ENCODE assay signal across 15 mouse cellular contexts in genomic region chr10:120825594-120825993, GRCm38 (mm10).
DNase-seq lines count a peak whose midpoint lies in the region; ATAC-seq and TF ChIP-seq lines count a peak whose summit lies in the region.
"Had no signal": no experiment of that assay in that cellular context is flagged by ENCODE, and none has a peak within 500 bp of the region (broad histone marks: within the 10 kb centered on the region; RNA-seq: fewer than 3 reads in every experiment).

No protein-coding gene starts in this region.

- H3K4me2 ChIP-seq in hindbrain, postnatal 0 days (ENCODE audit: low read depth, low read length) = no peak overlapping the region
- no peak overlapping the region for H3K4me2 ChIP-seq in hindbrain, embryonic 14.5 days (replicated peaks)
- peak overlapping the region; percentile 7; the same call in 1 of the 2 replicates for H3K4me2 ChIP-seq in neural tube, embryonic 15.5 days
- H3K4me2 ChIP-seq: embryonic facial prominence, embryonic 13.5 days had no signal

- H3K4me3 ChIP-seq in hindbrain, postnatal 0 days (ENCODE audit: low read length) = no peak overlapping the region
- no peak overlapping the region for H3K4me3 ChIP-seq in hindbrain, embryonic 14.5 days (replicated peaks; ENCODE audit: low read length)
- H3K4me3 ChIP-seq in forebrain, embryonic 10.5 days = peak overlapping the region; percentile 3; the same call in 1 of the 2 replicates
- H3K4me3 ChIP-seq in midbrain, embryonic 10.5 days = no peak overlapping the region
- no peak overlapping the region for H3K4me3 ChIP-seq in neural tube, embryonic 15.5 days (replicated peaks)
- H3K4me3 ChIP-seq: embryonic facial prominence, embryonic 13.5 days had no signal

- H3K4me1 ChIP-seq in hindbrain, postnatal 0 days (ENCODE audit: insufficient read depth, low read length) = no peaks in the 10 kb centered on the region
- 0 out of 2 replicates have a peak, but pooled peaks cover 8% of the 10 kb centered on the region for H3K4me1 ChIP-seq in hindbrain, embryonic 14.5 days (replicated peaks; ENCODE audit: control insufficient read depth, insufficient read depth, low read length)
- peaks cover 81% of the 10 kb centered on the region for H3K4me1 ChIP-seq in forebrain, embryonic 10.5 days
- peaks cover 34% of the 10 kb centered on the region for H3K4me1 ChIP-seq in midbrain, embryonic 10.5 days
- no peaks in the 10 kb centered on the region; the same call in 1 of the 2 replicates for H3K4me1 ChIP-seq in neural tube, embryonic 15.5 days

- DNase-seq in hindbrain, postnatal 0 days (ENCODE audit: low spot score) = peak; percentile 34
- no peak for DNase-seq in hindbrain, embryonic 14.5 days (ENCODE audit: low spot score)
- peak; percentile 76 for DNase-seq in forebrain, embryonic 10.5 days (ENCODE audit: extremely low spot score, low spot score)
- no peak for DNase-seq in midbrain, embryonic 10.5 days (ENCODE audit: low spot score)
- DNase-seq in adrenal gland, postnatal 4 days (ENCODE audit: low spot score in 2 of 2) = no peak
- no peak for DNase-seq in lung, postnatal 14 days
- no peak for DNase-seq in cerebellum, adult 9-11 months
- DNase-seq: adrenal gland, postnatal 36 days; cerebellum, adult 11 months; kidney, adult 11 months; kidney, postnatal 4 days; liver had no signal

- H3K9me3 ChIP-seq in hindbrain, postnatal 0 days (ENCODE audit: low read length) = no peaks in the 10 kb centered on the region
- H3K9me3 ChIP-seq in hindbrain, embryonic 14.5 days (ENCODE audit: control insufficient read depth, low read length) = no peaks in the 10 kb centered on the region
- no peaks in the 10 kb centered on the region for H3K9me3 ChIP-seq in forebrain, embryonic 10.5 days
- H3K9me3 ChIP-seq in midbrain, embryonic 10.5 days (replicated peaks) = no peaks in the 10 kb centered on the region
- no peaks in the 10 kb centered on the region for H3K9me3 ChIP-seq in neural tube, embryonic 15.5 days (replicated peaks)
- H3K9me3 ChIP-seq: embryonic facial prominence, embryonic 13.5 days had no signal

- ATAC-seq in hindbrain, postnatal 0 days = 0 out of 2 replicates have a peak, but pooled peaks have one; percentile 24
- ATAC-seq in hindbrain, embryonic 14.5 days (ENCODE audit: low FRiP score) = no peak
- no peak for ATAC-seq in neural tube, embryonic 15.5 days (ENCODE audit: low FRiP score)
- ATAC-seq: lung, postnatal 0 days had no signal

- H3K27me3 ChIP-seq in hindbrain, postnatal 0 days (ENCODE audit: insufficient read depth, low read length) = no peaks in the 10 kb centered on the region
- H3K27me3 ChIP-seq in hindbrain, embryonic 14.5 days (ENCODE audit: control insufficient read depth, insufficient read depth, low read length) = no peaks in the 10 kb centered on the region
- no peaks in the 10 kb centered on the region for H3K27me3 ChIP-seq in forebrain, embryonic 10.5 days (ENCODE audit: poor library complexity, severe bottlenecking)
- no peaks in the 10 kb centered on the region for H3K27me3 ChIP-seq in midbrain, embryonic 10.5 days (ENCODE audit: low read depth, poor library complexity, severe bottlenecking)
- H3K27me3 ChIP-seq in neural tube, embryonic 15.5 days (replicated peaks) = no peaks in the 10 kb centered on the region
- H3K27me3 ChIP-seq: embryonic facial prominence, embryonic 13.5 days had no signal

- 32% methylated on average over 11 of the region's 11 CpGs for WGBS in hindbrain, postnatal 0 days
- WGBS in hindbrain, embryonic 14.5 days = 37% methylated on average over 11 of the region's 11 CpGs
- WGBS in forebrain, embryonic 10.5 days = 31% methylated on average over 11 of the region's 11 CpGs
- WGBS in midbrain, embryonic 10.5 days = 60% methylated on average over 11 of the region's 11 CpGs
- 23% methylated on average over 11 of the region's 11 CpGs for WGBS in neural tube, embryonic 15.5 days

- no peak for TF ChIP-seq CTCF in hindbrain, postnatal 0 days (IDR thresholded peaks at IDR 0.05; ENCODE audit: low read depth)

- no peak overlapping the region for H3K27ac ChIP-seq in hindbrain, postnatal 0 days
- H3K27ac ChIP-seq in hindbrain, embryonic 14.5 days = no peak overlapping the region
- peak overlapping the region; percentile 90 for H3K27ac ChIP-seq in forebrain, embryonic 10.5 days
- H3K27ac ChIP-seq in midbrain, embryonic 10.5 days (replicated peaks) = 0 out of 2 replicates have a peak overlapping the region, but pooled peaks have one; percentile 33
- H3K27ac ChIP-seq in neural tube, embryonic 15.5 days (replicated peaks) = no peak overlapping the region
- H3K27ac ChIP-seq: embryonic facial prominence, embryonic 13.5 days had no signal

- no peaks in the 10 kb centered on the region for H3K36me3 ChIP-seq in hindbrain, postnatal 0 days (ENCODE audit: insufficient read depth, low read length)
- no peaks in the 10 kb centered on the region for H3K36me3 ChIP-seq in hindbrain, embryonic 14.5 days (replicated peaks; ENCODE audit: control insufficient read depth, insufficient read depth)
- 0 out of 2 replicates have a peak, but pooled peaks cover 3% of the 10 kb centered on the region for H3K36me3 ChIP-seq in forebrain, embryonic 10.5 days (replicated peaks)
- no peaks in the 10 kb centered on the region for H3K36me3 ChIP-seq in midbrain, embryonic 10.5 days
- no peaks in the 10 kb centered on the region for H3K36me3 ChIP-seq in neural tube, embryonic 15.5 days
- H3K36me3 ChIP-seq: embryonic facial prominence, embryonic 13.5 days had no signal

- H3K9ac ChIP-seq in hindbrain, postnatal 0 days (replicated peaks; ENCODE audit: low read length) = no peak overlapping the region
- no peak overlapping the region for H3K9ac ChIP-seq in hindbrain, embryonic 14.5 days
- no peak overlapping the region for H3K9ac ChIP-seq in neural tube, embryonic 15.5 days (replicated peaks)
- H3K9ac ChIP-seq: embryonic facial prominence, embryonic 13.5 days had no signal

Comparison
In these comparisons a context has a peak if more than half of its experiments do, and no peak if none do; other contexts are left out.
1. DNase-seq: peak in hindbrain, postnatal 0 days (single experiment) and forebrain, embryonic 10.5 days (single experiment); none in hindbrain, embryonic 14.5 days (single experiment), midbrain, embryonic 10.5 days (single experiment), adrenal gland, postnatal 4 days (0 of 2), lung, postnatal 14 days (single experiment) and cerebellum, adult 9-11 months (single experiment).
2. H3K27ac ChIP-seq: peak in forebrain, embryonic 10.5 days (single experiment) and midbrain, embryonic 10.5 days (single experiment); none in hindbrain, postnatal 0 days (single experiment), hindbrain, embryonic 14.5 days (single experiment) and neural tube, embryonic 15.5 days (single experiment).